Mouse (Mus musculus): ENCODE measurements at regions not wholly inside any gene's neighbourhood (a gene's known extent, or its start where the extent isn't known, plus 50 kb on each side); places are given as distances from the start of the nearest gene placed in this dataset.

- no peak for ATAC-seq
- Histone ChIP-seq H3K4me1 (no peaks in the 10 kb centered on the region), H3K4me2 (no peak overlapping the region), H3K36me3 (ENCODE audit: poor library complexity, severe bottlenecking) (no peaks in the 10 kb centered on the region), H3K4me3 (no peak overlapping the region), H3K27ac (no peak overlapping the region), H3K27me3 (no peaks in the 10 kb centered on the region), H3K9me3 (replicated peaks) (no peaks in the 10 kb centered on the region), H3K9ac (no peak overlapping the region)
- WGBS: 89% methylated on average over 2 of the region's 2 CpGs
Observed at GRCm38 (mm10) chr5:39935564-39935963, 180.3 kb upstream of the Hs3st1 start.

GRCm38 (mm10) chr5:39931890-39932289, 176.6 kb upstream of the Hs3st1 start:
- Histone ChIP-seq H3K4me3 (no peak overlapping the region), H3K4me1 (no peaks in the 10 kb centered on the region), H3K9ac (no peak overlapping the region), H3K9me3 (replicated peaks) (no peaks in the 10 kb centered on the region), H3K4me2 (no peak overlapping the region), H3K27ac (no peak overlapping the region), H3K36me3 (ENCODE audit: poor library complexity, severe bottlenecking) (no peaks in the 10 kb centered on the region), H3K27me3 (no peaks in the 10 kb centered on the region)
- no peak for ATAC-seq
- WGBS: 94% methylated on average over 2 of the region's 2 CpGs

DNA sequence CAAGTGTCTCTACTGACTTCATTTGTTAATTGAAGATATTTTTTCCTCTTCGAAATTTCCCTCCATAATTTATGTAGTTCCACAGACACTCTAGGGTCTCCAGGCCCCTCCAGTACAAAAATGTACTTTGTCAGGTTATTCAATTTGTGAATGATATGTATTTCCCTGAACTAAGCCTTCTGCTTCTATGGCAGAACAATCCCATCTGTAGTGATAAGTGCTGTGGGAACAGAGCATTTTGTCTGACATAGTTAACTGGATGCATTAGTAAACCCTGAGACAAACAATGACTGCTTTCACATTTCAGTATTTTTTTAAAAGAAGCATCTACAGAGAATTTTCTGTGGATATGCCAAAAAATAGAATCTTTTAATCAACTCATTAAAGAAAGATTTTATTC, 154.1 kb upstream of the Hs3st1 start:
- no peak for ATAC-seq
- H3K27me3 ChIP-seq: no peaks in the 10 kb centered on the region
- 84% methylated on average over 1 of the region's 1 CpGs for WGBS

DNA sequence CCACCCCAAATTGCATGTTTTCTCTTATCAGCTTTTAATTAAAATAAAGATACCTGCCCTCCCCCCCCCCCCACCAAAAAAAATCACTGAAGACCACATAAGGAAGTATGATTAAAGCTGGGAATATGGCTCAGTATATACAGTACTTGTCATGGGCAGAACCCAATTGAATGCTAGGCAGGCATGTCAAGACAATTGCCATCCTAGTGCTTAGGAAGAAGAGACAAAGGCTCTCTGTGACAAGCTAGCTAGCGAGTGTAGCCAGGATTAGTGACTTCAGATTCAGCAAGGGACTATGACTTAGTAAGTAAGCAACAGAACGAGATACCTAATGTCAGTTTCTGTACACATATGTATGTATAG, 116.4 kb upstream of the Hs3st1 start:
- H3K4me3 ChIP-seq: no peak overlapping the region
- H3K9ac ChIP-seq: no peak overlapping the region
- H3K4me2 ChIP-seq: no peak overlapping the region
- 62% methylated on average over 2 of the region's 2 CpGs for WGBS
- H3K4me1 ChIP-seq: no peaks in the 10 kb centered on the region
- H3K9me3 ChIP-seq (replicated peaks): no peaks in the 10 kb centered on the region
- no peaks in the 10 kb centered on the region for H3K27me3 ChIP-seq
- no peaks in the 10 kb centered on the region for H3K36me3 ChIP-seq (ENCODE audit: poor library complexity, severe bottlenecking)
- ATAC-seq: no peak
- H3K27ac ChIP-seq: no peak overlapping the region

More for the DNA sequence above, 154.1 kb upstream of the Hs3st1 start:
- Histone ChIP-seq H3K9ac (no peak overlapping the region), H3K4me3 (no peak overlapping the region), H3K4me1 (no peaks in the 10 kb centered on the region), H3K4me2 (no peak overlapping the region), H3K9me3 (replicated peaks) (no peaks in the 10 kb centered on the region), H3K36me3 (ENCODE audit: poor library complexity, severe bottlenecking) (no peaks in the 10 kb centered on the region), H3K27ac (no peak overlapping the region)

- no peak overlapping the region for H3K9ac ChIP-seq
- no peak overlapping the region for H3K27ac ChIP-seq
- no peaks in the 10 kb centered on the region for H3K9me3 ChIP-seq (replicated peaks)
- ATAC-seq: peak; percentile 70; the same call in 1 of the 2 replicates
- H3K4me2 ChIP-seq: no peak overlapping the region
- H3K4me1 ChIP-seq: no peaks in the 10 kb centered on the region
- no peak overlapping the region for H3K4me3 ChIP-seq
- H3K27me3 ChIP-seq: no peaks in the 10 kb centered on the region
- 61% methylated on average over 10 of the region's 10 CpGs for WGBS
- H3K36me3 ChIP-seq (ENCODE audit: poor library complexity, severe bottlenecking): no peaks in the 10 kb centered on the region
Observed at GRCm38 (mm10) chr5:39870835-39871722, 115.8 kb upstream of the Hs3st1 start.

GRCm38 (mm10) chr5:39857192-39857591, 101.9 kb upstream of the Hs3st1 start:
- peak; percentile 52 for ATAC-seq
- Histone ChIP-seq H3K9ac (no peak overlapping the region), H3K4me2 (no peak overlapping the region), H3K27me3 (no peaks in the 10 kb centered on the region), H3K36me3 (ENCODE audit: poor library complexity, severe bottlenecking) (no peaks in the 10 kb centered on the region), H3K4me1 (peaks cover 11% of the 10 kb centered on the region), H3K4me3 (no peak overlapping the region), H3K9me3 (replicated peaks) (no peaks in the 10 kb centered on the region), H3K27ac (peak overlapping the region; percentile 28)
- WGBS: 46% methylated on average over 2 of the region's 2 CpGs

GRCm38 (mm10) chr5:39856616-39857156, 101.4 kb upstream of the Hs3st1 start:
- Histone ChIP-seq H3K4me3 (no peak overlapping the region), H3K4me1 (peaks cover 11% of the 10 kb centered on the region), H3K27ac (peak overlapping the region; percentile 28), H3K9me3 (replicated peaks) (no peaks in the 10 kb centered on the region), H3K4me2 (no peak overlapping the region), H3K36me3 (ENCODE audit: poor library complexity, severe bottlenecking) (no peaks in the 10 kb centered on the region), H3K27me3 (no peaks in the 10 kb centered on the region), H3K9ac (no peak overlapping the region)
- WGBS: 52% methylated on average over 3 of the region's 3 CpGs
- peak; percentile 91 for ATAC-seq

- Histone ChIP-seq H3K4me1 (peaks cover 11% of the 10 kb centered on the region), H3K27me3 (no peaks in the 10 kb centered on the region), H3K9me3 (replicated peaks) (no peaks in the 10 kb centered on the region), H3K9ac (no peak overlapping the region), H3K4me2 (no peak overlapping the region), H3K27ac (peak overlapping the region; percentile 33; the same call in 1 of the 2 replicates), H3K4me3 (no peak overlapping the region), H3K36me3 (ENCODE audit: poor library complexity, severe bottlenecking) (no peaks in the 10 kb centered on the region)
- peak; percentile 49 for ATAC-seq
- WGBS: 46% methylated on average over 7 of the region's 7 CpGs
Observed at GRCm38 (mm10) chr5:39855685-39856615, 100.7 kb upstream of the Hs3st1 start.

GRCm38 (mm10) chr5:39847187-39847586, 91.9 kb upstream of the Hs3st1 start:
- Histone ChIP-seq H3K9me3 (replicated peaks) (no peaks in the 10 kb centered on the region), H3K27me3 (no peaks in the 10 kb centered on the region), H3K4me2 (no peak overlapping the region), H3K4me3 (no peak overlapping the region), H3K27ac (no peak overlapping the region), H3K36me3 (ENCODE audit: poor library complexity, severe bottlenecking) (no peaks in the 10 kb centered on the region), H3K9ac (no peak overlapping the region), H3K4me1 (no peaks in the 10 kb centered on the region)
- WGBS: 37% methylated on average over 1 of the region's 1 CpGs
- ATAC-seq: no peak

- Histone ChIP-seq H3K9me3 (replicated peaks) (no peaks in the 10 kb centered on the region), H3K4me3 (no peak overlapping the region), H3K9ac (no peak overlapping the region), H3K4me2 (no peak overlapping the region), H3K36me3 (ENCODE audit: poor library complexity, severe bottlenecking) (no peaks in the 10 kb centered on the region), H3K27ac (no peak overlapping the region), H3K27me3 (no peaks in the 10 kb centered on the region), H3K4me1 (no peaks in the 10 kb centered on the region)
- 43% methylated on average over 3 of the region's 3 CpGs for WGBS
- no peak for ATAC-seq
Observed at GRCm38 (mm10) chr5:39841186-39841585, 85.9 kb upstream of the Hs3st1 start.

GRCm38 (mm10) chr5:39840576-39840975, 85.3 kb upstream of the Hs3st1 start:
- Histone ChIP-seq H3K27me3 (no peaks in the 10 kb centered on the region), H3K9me3 (replicated peaks) (no peaks in the 10 kb centered on the region), H3K36me3 (ENCODE audit: poor library complexity, severe bottlenecking) (no peaks in the 10 kb centered on the region), H3K4me3 (no peak overlapping the region), H3K4me1 (no peaks in the 10 kb centered on the region), H3K4me2 (no peak overlapping the region), H3K27ac (no peak overlapping the region), H3K9ac (no peak overlapping the region)
- 86% methylated on average over 4 of the region's 4 CpGs for WGBS
- ATAC-seq: no peak

DNA sequence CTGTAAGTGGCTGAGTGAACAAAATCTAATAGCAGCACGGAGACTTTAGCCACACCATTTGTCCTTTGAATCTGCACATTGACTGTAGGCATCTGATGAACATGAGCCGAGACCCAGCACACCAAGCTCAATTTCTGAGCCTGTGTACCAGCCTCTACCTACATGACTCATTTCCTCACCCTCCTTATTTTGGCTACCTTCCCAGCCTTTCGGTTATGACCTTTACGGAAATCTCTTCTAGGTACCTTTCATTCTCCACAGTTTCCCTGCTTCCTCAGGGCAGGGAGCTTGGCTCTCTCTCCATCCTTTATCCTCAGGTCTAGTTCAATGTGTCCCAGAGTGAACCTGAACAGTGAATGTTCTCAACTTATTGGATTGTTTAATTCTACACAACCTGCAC, 77.3 kb upstream of the Hs3st1 start:
- no peaks in the 10 kb centered on the region for H3K36me3 ChIP-seq (ENCODE audit: poor library complexity, severe bottlenecking)
- H3K4me2 ChIP-seq: no peak overlapping the region
- H3K9me3 ChIP-seq (replicated peaks): no peaks in the 10 kb centered on the region
- H3K27ac ChIP-seq: no peak overlapping the region
- no peak overlapping the region for H3K4me3 ChIP-seq
- WGBS: 94% methylated on average over 4 of the region's 4 CpGs
- no peak overlapping the region for H3K9ac ChIP-seq
- no peak for ATAC-seq
- no peaks in the 10 kb centered on the region for H3K4me1 ChIP-seq
- H3K27me3 ChIP-seq: no peaks in the 10 kb centered on the region

Data from forebrain, embryonic 13.5 days (tissue).